Mouse (Mus musculus): ENCODE measurements around the gene Anks1b.

Anks1b gene

DNA sequence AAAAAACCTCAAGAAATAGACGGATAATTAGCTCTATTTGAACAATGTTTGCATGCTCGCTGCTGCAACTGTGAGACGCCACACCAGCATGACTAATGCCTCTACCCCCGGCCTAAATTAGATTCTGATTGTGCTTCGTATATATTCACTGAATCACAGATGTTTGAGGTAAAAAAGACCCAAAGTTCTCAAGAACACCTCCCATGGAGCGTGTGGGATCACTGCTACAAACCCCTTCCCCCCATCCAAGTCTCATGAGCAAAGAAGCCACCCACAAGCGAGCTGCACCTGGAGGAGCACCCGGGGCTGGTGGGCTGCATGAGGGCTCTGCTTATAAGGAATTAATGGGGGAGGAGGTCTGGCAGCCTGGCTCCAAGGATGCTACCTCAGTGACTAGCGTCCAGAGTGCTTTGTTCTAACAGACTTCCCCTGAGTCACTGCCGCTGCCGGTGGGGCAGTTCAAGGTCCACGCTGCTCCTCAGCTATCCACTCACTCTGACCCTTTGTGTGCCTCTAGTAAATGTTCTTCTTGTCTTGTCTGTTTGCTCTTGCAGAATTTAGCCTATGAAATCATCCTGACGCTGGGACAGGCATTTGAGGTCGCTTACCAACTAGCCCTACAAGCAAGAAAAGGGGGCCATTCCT lies 1092.5 kb downstream of the Anks1b start:
- DNase-seq (ENCODE audit: low spot score): no peak

DNA sequence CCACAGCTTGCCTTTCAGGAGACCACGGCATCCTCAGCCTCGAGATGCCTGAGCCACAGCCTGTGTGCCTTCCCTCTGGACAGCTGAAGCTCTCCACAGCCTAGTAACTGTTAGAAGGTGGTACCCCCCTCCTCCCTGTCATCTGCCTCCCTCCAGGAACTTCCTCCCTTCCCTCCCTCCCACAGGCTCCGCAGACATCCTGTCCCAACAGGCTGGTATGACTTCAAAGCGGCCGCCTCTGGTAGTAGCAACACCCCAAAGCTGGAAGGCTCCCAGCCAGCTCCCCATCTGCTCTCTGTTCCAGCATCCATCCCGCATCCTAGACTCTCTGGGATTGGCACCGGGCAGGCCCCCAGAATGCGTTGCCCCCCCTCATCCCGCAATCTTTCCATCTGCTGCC lies 1093.5 kb downstream of the Anks1b start:
- DNase-seq (ENCODE audit: low spot score): no peak

DNA sequence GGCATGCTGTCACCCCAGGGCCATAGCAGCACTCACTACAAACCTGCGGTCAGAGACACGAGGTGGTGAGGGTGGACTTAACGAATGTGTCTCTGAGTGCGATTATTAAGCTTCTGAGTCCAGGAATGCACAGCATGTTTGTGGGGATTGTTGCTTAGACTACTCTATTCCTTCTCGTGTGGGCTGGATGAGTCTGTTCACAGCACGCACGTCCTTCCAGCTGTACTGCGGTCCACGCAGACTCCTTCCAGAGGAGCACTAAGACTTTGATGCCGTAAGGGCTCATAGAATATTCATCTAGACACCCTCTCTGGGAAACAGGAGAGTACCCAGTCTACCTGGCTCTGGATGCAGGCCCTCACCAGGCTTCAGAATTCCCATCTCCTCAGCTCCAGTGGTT lies 1094.9 kb downstream of the Anks1b start:
- DNase-seq (ENCODE audit: low spot score): no peak

DNA sequence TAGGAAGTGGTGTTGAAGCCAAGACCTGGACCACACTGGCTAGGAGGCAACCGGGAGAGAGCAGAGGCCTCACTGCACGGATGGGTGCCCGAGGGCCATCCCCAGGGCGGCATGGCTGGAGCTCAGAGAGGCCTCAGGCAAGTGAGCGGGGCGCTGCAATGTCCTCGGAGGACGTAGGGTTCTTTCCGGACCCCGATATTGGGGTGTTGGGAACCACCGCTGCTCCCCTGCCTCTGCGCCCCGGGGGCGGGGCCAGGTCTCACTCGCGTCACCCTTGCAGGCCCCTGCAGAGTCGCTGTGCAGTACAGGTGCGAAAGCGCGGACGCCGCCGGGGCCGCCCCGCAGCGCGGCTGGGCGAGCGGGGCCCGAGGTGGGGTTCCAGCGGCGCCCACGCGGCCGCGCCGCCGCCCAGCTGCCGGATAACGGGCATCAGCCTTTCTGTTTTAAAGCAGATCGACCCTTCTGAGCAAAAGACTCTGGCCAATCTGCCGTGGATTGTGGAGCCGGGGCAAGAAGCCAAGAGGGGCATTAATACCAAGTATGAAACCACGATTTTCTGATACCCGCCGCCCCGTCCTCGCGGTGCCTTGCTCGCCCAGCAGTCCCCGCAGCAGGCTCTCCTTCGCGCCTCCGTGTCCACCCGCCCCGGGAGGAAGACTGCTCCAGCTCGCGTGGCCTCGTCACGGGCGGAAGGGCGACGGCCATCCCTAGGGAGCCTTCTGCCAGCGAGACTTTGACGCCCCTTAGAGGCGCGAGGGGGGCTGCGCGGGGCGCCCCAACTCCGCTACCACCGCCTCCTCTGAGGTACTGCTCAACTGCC lies 1096.3 kb downstream of the Anks1b start:
- DNase-seq (ENCODE audit: low spot score): no peak

DNA sequence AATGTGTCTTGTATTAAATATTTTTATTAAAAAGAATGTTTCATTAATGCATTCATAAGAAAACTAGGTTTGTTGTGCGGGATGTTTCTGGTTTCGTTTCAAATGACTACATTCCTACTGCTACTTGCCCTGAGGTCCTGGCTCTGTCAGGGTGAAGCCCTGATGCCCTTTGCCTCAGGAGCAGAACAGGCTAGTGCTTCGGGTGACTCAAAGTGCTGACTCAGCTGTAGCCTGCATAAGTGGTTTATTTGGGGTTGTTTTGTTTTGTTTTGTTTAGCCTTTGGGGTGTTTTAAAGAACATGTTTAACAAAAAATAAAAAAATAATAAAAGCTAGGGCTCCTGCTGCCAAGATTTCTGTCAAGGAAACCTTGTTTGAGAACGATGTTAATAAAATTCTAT lies 1097.3 kb downstream of the Anks1b start:
- no peak for DNase-seq (ENCODE audit: low spot score)

DNA sequence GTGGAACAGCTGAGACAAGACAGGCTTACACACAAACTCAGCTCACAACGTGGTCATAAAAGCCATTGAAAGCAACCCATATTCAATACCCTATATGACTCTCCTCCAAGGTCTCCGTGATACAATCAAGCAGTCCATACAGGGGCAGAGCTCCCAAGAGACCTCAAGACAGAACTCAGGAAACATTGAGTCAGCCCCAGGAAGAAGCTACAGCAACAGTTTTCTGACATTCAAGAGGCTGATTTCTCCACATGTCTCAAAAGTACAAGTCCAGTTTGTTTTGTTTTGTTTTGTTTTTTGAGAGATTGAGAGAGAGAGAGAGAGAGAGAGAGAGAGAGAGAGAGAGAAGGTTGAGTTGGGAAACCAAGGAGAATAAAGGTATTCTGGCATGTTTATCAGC lies 1100.8 kb downstream of the Anks1b start:
- DNase-seq (ENCODE audit: low spot score): no peak

DNA sequence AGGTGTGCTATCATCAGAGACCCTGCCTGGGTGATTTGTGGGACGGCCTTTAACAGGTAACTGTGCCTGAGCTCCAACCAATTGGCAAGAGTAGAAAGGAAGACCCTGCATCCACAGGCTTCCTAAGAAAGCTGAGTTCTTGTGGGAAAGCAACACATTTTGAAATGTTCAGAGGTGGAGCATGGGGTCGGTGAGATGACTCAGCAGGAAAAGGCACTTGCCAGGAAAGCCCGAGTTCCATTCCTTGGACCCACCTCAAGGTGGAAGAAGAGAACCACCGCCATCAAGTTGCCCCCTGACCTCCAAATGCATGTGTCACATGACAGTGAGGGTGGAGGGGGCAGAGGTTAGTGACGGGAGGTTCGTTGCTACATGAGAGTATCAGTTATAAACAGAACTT lies 1101.2 kb downstream of the Anks1b start:
- no peak for DNase-seq (ENCODE audit: low spot score)

DNA sequence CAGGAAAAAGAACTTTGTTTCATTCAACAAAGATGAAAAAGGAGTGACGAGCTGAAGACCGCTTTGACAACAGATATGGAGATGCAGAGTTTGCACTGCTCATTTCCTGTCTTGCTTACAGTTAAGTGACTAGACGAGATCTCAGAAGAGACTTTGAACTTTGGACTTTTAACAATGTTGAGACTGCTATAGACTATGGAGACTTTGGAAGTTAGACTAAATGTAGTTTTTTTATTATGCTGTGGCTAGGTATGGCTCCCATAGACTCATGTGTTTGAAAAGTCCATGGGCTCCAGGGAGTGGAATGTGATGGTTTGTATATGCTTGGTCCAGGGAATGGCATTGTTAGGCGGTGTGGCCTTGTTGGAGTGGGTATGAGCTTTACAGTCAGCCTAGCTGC lies 1108.5 kb downstream of the Anks1b start:
- DNase-seq (ENCODE audit: low spot score): no peak

DNA sequence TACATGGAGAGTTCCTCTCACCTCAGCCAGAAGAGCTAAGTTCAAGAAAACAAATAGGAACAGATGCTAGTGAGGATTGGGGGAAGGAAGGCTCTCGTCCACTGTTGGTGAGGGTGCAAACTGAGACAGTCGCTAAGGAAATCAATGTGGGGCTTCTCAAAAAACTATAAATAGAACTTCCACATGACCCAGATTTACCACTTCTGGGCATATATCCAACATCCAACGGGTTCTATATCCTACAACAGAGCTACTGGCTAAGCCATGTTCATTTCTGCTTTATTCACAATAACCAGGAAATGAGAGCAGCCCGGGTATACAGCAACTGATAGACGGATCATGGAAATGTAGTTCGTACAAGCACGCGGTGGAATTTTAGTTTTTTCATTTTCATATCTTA lies 1109.7 kb downstream of the Anks1b start:
- no peak for DNase-seq (ENCODE audit: low spot score)

DNA sequence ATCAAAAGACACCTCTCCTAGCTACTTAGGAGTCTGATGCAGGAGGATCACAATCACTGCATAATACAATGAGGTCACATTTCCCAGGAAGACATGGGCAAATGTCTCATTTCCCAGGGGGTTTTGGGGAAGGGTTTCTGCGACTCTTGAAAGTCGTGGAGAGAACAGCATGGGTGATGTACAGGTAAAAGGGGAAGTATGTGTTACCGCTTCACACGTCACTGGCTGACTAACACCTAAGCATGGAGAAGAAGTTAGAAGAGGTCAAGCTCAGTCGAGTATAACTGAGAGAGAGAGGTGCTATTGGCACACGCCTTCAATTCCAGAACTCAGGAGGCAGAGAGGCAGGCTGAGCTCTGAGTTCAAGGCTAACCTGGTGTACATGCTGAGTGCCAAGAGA lies 1117.0 kb downstream of the Anks1b start:
- no peak for DNase-seq (ENCODE audit: low spot score)

DNA sequence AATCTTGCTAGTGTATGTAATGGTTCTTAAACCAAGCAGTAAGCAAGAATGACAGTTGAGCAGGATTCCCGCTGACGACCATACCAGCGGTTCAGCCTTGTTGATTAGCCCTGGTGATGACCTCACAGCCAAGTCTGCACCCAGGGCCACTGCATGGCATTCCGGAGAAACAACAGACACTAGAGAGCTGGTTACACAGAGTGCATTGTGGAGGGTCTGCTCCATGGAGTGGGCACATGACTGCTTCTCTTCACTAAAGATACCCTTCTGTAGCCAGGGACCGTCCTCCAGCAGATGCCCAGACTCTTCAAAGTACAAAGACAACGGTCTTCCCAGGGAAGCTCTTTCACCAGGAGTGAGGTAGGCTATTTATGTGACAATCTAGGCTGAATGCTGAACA lies 1118.9 kb downstream of the Anks1b start:
- no peak for DNase-seq (ENCODE audit: low spot score)

DNA sequence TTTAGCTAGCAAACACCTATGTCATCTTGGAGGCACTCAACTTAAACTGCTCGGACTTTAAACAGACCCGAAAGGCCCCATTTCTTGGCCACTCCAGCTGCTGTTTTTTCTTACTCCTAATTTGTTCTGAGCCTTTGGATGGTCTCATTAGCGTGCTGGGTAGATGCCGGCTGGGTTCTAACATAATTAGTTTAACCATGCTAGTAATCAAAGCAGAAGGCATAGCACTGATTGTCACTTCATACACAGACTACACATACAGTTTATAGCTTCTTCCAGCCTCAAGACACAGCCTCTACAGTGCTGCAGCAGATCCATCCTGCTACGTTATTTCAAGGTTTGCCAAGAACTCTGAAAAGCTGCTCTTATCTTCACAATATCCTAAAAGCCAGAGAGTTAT lies 1120.6 kb downstream of the Anks1b start:
- DNase-seq (ENCODE audit: low spot score): no peak

DNA sequence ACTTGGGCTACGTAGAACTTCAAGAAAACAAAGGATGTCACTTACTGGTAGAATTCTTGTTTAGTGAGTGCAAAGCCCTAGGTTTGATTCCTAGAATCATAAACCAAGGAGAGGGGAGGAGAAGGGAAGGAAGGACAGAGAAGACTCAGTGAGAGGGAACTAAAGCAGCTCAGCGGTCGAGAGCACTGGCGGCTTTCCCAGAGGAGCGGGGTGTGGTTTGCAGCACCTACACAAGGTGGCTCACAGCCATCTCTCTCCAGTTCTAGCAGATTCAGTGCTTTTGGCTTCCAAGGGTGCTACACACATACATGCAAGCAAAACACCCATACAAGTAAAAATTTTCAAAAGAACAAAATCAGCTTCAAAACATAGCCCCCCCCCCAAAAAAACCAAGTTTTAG lies 1126.6 kb downstream of the Anks1b start:
- no peak for DNase-seq (ENCODE audit: low spot score)

DNA sequence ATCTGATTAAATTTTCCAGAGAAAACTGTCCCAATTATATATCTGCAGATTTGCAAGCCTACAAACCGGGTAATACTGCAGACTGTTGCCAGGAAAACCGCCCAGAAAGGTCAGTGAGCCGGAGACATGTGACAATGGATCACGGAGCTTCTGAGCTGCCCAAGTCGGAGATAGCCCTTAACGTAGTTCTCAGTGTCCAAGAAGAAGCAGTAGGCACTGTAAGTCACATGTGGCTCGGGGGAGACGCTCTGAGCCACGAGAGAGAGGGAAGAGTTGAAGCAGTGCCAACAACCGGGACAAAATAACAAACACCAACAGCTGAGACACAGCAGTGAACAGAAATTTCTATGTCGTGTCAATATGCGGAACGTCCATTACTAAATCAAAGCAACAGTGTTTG lies 1128.1 kb downstream of the Anks1b start:
- no peak for DNase-seq (ENCODE audit: low spot score)

DNA sequence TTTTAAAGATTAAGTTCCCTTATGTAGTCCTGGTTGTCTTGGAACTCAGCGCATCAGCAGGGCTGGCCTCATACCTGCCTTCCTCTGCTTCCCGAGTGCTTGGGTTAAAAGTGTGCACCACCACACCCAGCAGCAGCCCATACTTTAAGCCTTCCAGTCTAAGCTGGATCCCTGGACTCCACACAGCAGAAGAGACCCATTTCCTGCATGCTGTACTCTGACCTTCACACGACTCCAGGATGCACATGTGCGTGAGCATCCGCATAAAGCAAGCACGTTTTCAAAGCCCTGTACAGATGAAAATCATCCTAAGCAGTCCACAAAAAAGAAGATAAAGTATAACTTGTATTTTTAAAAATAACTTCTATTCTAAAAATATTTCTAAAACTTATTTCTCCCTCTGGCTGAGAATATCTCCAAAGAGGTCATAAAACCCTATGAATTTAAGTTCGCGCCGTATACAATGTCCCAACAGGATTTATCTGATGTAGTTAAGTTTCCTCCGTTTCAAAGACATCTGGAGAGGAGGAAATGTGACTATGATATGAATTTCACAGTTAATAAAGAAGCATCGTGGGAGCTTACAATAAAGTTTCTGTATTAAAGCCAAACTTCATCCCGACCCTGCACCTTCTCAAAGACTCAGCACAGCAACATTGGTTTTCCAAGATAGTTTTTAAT lies 1132.7 kb downstream of the Anks1b start:
- DNase-seq (ENCODE audit: low spot score): no peak
